Mouse (Mus musculus): ENCODE measurements around the gene Ythdf1. TPM values are rescaled to one million over a fixed set of nuclear protein-coding genes. Genes with fewer than 3 reads are reported as not detected.

Ythdf1 gene
- polyA plus RNA-seq, 1 experiment: not detected

GRCm38 (mm10) chr2:180891075-180891834, 29.5 kb downstream of the Ythdf1 start:
- Histone ChIP-seq H3K4me1 (ENCODE audit: control insufficient read depth, insufficient read depth, low read length) (peaks cover 32% of the 10 kb centered on the region), H3K4me3 (ENCODE audit: insufficient read depth, low read depth, low read length) (peak overlapping the region; percentile 83), H3K27ac (ENCODE audit: insufficient read depth, low read depth, low read length) (peak overlapping the region; percentile 98)
- no peak for TF ChIP-seq CTCF (IDR thresholded peaks at IDR 0.05; ENCODE audit: insufficient read depth, low read depth, low read length)
- TF ChIP-seq POLR2A (IDR thresholded peaks at IDR 0.05; ENCODE audit: insufficient read depth, low read depth, low read length): no peak; the same call in 1 of the 2 replicates
- WGBS: 2% methylated on average over 37 of the region's 37 CpGs

- peak overlapping the region; percentile 98 for H3K27ac ChIP-seq (ENCODE audit: insufficient read depth, low read depth, low read length)
- WGBS: 4% methylated on average over 29 of the region's 29 CpGs
- TF ChIP-seq POLR2A (IDR thresholded peaks at IDR 0.05; ENCODE audit: insufficient read depth, low read depth, low read length): peak; percentile 51
- TF ChIP-seq CTCF (IDR thresholded peaks at IDR 0.05; ENCODE audit: insufficient read depth, low read depth, low read length): 0 out of 2 replicates have a peak, but pooled peaks have one; percentile 14
- H3K4me3 ChIP-seq (ENCODE audit: insufficient read depth, low read depth, low read length): peak overlapping the region; percentile 83
- peaks cover 25% of the 10 kb centered on the region for H3K4me1 ChIP-seq (ENCODE audit: control insufficient read depth, insufficient read depth, low read length)
Observed at GRCm38 (mm10) chr2:180890422-180891074, 30.2 kb downstream of the Ythdf1 start.

- Histone ChIP-seq H3K4me3 (ENCODE audit: insufficient read depth, low read depth, low read length) (peak overlapping the region; percentile 83; the same call in 1 of the 2 replicates), H3K4me1 (ENCODE audit: control insufficient read depth, insufficient read depth, low read length) (peaks cover 21% of the 10 kb centered on the region), H3K27ac (ENCODE audit: insufficient read depth, low read depth, low read length) (peak overlapping the region; percentile 98)
- 41% methylated on average over 4 of the region's 4 CpGs for WGBS
- TF ChIP-seq CTCF (IDR thresholded peaks at IDR 0.05; ENCODE audit: insufficient read depth, low read depth, low read length) (no peak), POLR2A (IDR thresholded peaks at IDR 0.05; ENCODE audit: insufficient read depth, low read depth, low read length) (no peak)
Observed at GRCm38 (mm10) chr2:180889921-180890280, 30.8 kb downstream of the Ythdf1 start.

- Histone ChIP-seq H3K4me3 (ENCODE audit: insufficient read depth, low read depth, low read length) (no peak overlapping the region; the same call in 1 of the 2 replicates), H3K4me1 (ENCODE audit: control insufficient read depth, insufficient read depth, low read length) (peaks cover 21% of the 10 kb centered on the region), H3K27ac (ENCODE audit: insufficient read depth, low read depth, low read length) (peak overlapping the region; percentile 98)
- 29% methylated on average over 18 of the region's 19 CpGs for WGBS
- TF ChIP-seq POLR2A (IDR thresholded peaks at IDR 0.05; ENCODE audit: insufficient read depth, low read depth, low read length) (no peak), CTCF (IDR thresholded peaks at IDR 0.05; ENCODE audit: insufficient read depth, low read depth, low read length) (no peak)
Observed at GRCm38 (mm10) chr2:180889271-180889920, 31.4 kb downstream of the Ythdf1 start.

- Histone ChIP-seq H3K4me1 (ENCODE audit: control insufficient read depth, insufficient read depth, low read length) (peaks cover 28% of the 10 kb centered on the region), H3K4me3 (ENCODE audit: insufficient read depth, low read depth, low read length) (no peak overlapping the region), H3K27ac (ENCODE audit: insufficient read depth, low read depth, low read length) (no peak overlapping the region)
- no peak for TF ChIP-seq POLR2A (IDR thresholded peaks at IDR 0.05; ENCODE audit: insufficient read depth, low read depth, low read length)
- TF ChIP-seq CTCF (IDR thresholded peaks at IDR 0.05; ENCODE audit: insufficient read depth, low read depth, low read length): no peak
- 88% methylated on average over 5 of the region's 5 CpGs for WGBS
Observed at GRCm38 (mm10) chr2:180885270-180885669, 35.5 kb downstream of the Ythdf1 start.

- 84% methylated on average over 9 of the region's 9 CpGs for WGBS
- H3K4me3 ChIP-seq (ENCODE audit: insufficient read depth, low read depth, low read length): no peak overlapping the region
- H3K4me1 ChIP-seq (ENCODE audit: control insufficient read depth, insufficient read depth, low read length): peaks cover 23% of the 10 kb centered on the region
- TF ChIP-seq CTCF (IDR thresholded peaks at IDR 0.05; ENCODE audit: insufficient read depth, low read depth, low read length): no peak
- TF ChIP-seq POLR2A (IDR thresholded peaks at IDR 0.05; ENCODE audit: insufficient read depth, low read depth, low read length): no peak
- H3K27ac ChIP-seq (ENCODE audit: insufficient read depth, low read depth, low read length): no peak overlapping the region
Observed at GRCm38 (mm10) chr2:180881281-180881680, 39.5 kb downstream of the Ythdf1 start.

- 29% methylated on average over 7 of the region's 7 CpGs for WGBS
- TF ChIP-seq POLR2A (IDR thresholded peaks at IDR 0.05; ENCODE audit: insufficient read depth, low read depth, low read length): no peak
- TF ChIP-seq CTCF (IDR thresholded peaks at IDR 0.05; ENCODE audit: insufficient read depth, low read depth, low read length): no peak
- no peak overlapping the region for H3K4me3 ChIP-seq (ENCODE audit: insufficient read depth, low read depth, low read length)
- peaks cover 23% of the 10 kb centered on the region for H3K4me1 ChIP-seq (ENCODE audit: control insufficient read depth, insufficient read depth, low read length)
- H3K27ac ChIP-seq (ENCODE audit: insufficient read depth, low read depth, low read length): peak overlapping the region; percentile 89
Observed at GRCm38 (mm10) chr2:180879365-180880067, 41.2 kb downstream of the Ythdf1 start.

GRCm38 (mm10) chr2:180870006-180870405, 50.7 kb downstream of the Ythdf1 start:
- Histone ChIP-seq H3K4me3 (ENCODE audit: insufficient read depth, low read depth, low read length) (no peak overlapping the region), H3K4me1 (ENCODE audit: control insufficient read depth, insufficient read depth, low read length) (peaks cover 4% of the 10 kb centered on the region; the same call in 1 of the 2 replicates), H3K27ac (ENCODE audit: insufficient read depth, low read depth, low read length) (no peak overlapping the region)
- no peak for TF ChIP-seq CTCF (IDR thresholded peaks at IDR 0.05; ENCODE audit: insufficient read depth, low read depth, low read length)
- TF ChIP-seq POLR2A (IDR thresholded peaks at IDR 0.05; ENCODE audit: insufficient read depth, low read depth, low read length): no peak
- WGBS: 25% methylated on average over 3 of the region's 3 CpGs

Data from olfactory bulb, adult 2 months (tissue).